Mouse (Mus musculus): ENCODE measurements around the gene Gm12830.

Gene Gm12830

DNA sequence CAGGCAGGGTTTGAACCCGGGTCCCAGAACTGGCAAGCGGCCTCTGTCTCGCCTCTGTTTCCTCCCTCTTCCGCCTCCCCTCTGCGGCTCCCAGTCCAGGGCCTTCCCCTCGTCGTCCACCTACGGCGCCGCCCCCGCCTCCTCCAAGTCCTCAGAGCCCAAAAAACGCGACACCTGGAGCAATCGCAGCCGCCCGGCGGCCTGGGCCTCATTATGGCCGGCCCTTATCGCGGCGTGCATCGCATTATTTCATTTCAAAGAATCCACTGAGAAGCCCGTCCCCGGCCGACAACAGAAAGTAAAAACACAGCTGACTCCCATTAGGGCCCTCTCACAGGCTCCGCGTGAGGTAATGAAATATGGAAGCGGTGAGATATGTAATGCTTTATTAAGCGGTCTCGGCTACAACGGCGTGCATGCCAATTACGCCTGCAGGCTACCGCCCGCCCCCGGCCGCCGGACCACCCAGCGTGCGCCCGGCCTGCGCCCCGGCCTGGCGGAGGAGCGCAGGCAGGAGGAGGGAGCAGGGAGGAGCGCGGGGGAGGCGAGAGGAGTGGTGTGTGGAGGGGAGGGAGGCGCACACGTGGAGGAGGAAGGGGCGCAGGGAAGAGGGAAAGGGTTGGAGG is at the start of gene Gm12830:
Gene Gm12830 (plus strand): TSS at position 156 of the 626 bp plus-strand sequence.
- no peak for DNase-seq (ENCODE audit: low read depth, low spot score)

GRCm38 (mm10) chr4:114773316-114773715 is 48.2 kb upstream of the Gm12830 start:
- DNase-seq (ENCODE audit: low read depth, low spot score): no peak

DNA sequence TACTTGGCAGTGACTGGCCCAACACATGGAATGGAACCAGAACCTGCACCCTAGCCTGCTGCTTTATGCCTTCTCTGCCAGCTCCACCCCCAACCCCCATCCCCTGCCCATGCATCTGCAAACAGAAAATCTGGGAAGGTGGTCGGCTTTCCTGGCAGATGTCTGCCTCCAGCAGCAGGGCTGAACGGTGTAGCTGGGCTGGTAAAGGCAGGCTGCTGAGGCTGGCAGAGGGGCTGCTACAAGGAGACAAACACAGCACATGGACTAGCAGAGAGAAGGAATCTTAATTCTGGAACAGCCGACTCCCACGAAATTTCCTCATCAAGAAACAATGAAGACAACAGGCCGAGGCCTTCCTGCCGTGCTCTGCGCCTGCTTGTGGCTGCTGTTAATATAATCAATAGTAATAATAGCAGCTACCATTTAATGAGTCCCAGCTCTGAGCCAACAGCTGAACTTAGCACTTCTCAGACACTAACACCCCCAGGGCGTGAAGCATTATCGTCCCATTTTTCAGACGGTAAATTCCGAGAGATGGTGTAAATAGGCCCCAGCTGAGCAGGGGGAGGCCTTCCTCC is 43.8 kb upstream of the Gm12830 start:
- DNase-seq (ENCODE audit: low read depth, low spot score): no peak

- no peak for DNase-seq (ENCODE audit: low read depth, low spot score)
Observed at GRCm38 (mm10) chr4:114778716-114779474, 42.6 kb upstream of the Gm12830 start.

GRCm38 (mm10) chr4:114779475-114779757 is 42.1 kb upstream of the Gm12830 start:
- no peak for DNase-seq (ENCODE audit: low read depth, low spot score)

GRCm38 (mm10) chr4:114779758-114780546 is 41.6 kb upstream of the Gm12830 start:
- no peak for DNase-seq (ENCODE audit: low read depth, low spot score)

GRCm38 (mm10) chr4:114782851-114783250 is 38.7 kb upstream of the Gm12830 start:
- no peak for DNase-seq (ENCODE audit: low read depth, low spot score)

DNA sequence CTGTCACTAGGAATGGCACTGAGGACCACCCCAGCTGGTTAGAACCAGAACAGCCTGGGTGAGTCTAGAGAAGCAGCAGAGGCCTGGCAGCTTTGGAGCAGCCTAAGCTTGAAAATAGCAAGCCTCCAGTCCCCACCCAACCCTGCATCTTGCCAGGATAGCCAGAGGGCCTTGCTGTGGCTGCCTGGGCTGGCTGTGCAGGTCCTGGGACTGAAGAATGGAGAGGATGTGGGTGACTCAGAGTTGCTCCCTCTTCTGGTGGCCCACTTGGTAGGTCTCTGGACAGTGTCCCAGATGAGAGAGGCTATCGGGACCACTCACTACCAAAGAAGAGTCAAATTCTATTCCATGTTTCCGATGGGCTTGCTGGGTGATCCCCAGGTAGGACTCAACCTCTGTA is 36.8 kb upstream of the Gm12830 start:
- no peak for DNase-seq (ENCODE audit: low read depth, low spot score)

- DNase-seq (ENCODE audit: low read depth, low spot score): no peak
Observed at GRCm38 (mm10) chr4:114788856-114789255, 32.7 kb upstream of the Gm12830 start.

- DNase-seq (ENCODE audit: low read depth, low spot score): no peak
Observed at GRCm38 (mm10) chr4:114791650-114792049, 29.9 kb upstream of the Gm12830 start.

DNA sequence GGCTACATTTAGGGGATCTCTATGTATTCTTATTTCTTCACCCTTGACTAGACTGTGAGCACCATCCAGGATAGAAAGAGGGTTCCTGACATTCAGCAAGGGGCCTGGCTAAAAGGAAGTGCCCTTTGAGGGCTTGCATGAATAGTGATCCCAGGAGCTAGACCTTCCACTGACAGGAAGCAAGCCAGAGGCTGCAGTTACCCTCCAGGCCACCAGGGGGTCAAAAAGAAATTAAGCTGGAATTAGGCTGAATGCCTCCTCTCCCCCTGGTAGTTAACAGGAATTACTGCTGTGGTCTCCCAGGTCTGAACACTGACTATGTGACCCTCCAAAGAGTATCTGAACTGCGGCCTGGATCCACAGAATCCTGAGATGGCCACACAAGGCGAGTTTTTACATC is 27.7 kb upstream of the Gm12830 start:
- DNase-seq (ENCODE audit: low read depth, low spot score): no peak

- DNase-seq (ENCODE audit: low read depth, low spot score): no peak
Observed at GRCm38 (mm10) chr4:114797254-114797914, 24.1 kb upstream of the Gm12830 start.

- DNase-seq (ENCODE audit: low read depth, low spot score): no peak
Observed at GRCm38 (mm10) chr4:114798041-114798624, 23.4 kb upstream of the Gm12830 start.

- no peak for DNase-seq (ENCODE audit: low read depth, low spot score)
Observed at GRCm38 (mm10) chr4:114804096-114804495, 17.4 kb upstream of the Gm12830 start.

DNA sequence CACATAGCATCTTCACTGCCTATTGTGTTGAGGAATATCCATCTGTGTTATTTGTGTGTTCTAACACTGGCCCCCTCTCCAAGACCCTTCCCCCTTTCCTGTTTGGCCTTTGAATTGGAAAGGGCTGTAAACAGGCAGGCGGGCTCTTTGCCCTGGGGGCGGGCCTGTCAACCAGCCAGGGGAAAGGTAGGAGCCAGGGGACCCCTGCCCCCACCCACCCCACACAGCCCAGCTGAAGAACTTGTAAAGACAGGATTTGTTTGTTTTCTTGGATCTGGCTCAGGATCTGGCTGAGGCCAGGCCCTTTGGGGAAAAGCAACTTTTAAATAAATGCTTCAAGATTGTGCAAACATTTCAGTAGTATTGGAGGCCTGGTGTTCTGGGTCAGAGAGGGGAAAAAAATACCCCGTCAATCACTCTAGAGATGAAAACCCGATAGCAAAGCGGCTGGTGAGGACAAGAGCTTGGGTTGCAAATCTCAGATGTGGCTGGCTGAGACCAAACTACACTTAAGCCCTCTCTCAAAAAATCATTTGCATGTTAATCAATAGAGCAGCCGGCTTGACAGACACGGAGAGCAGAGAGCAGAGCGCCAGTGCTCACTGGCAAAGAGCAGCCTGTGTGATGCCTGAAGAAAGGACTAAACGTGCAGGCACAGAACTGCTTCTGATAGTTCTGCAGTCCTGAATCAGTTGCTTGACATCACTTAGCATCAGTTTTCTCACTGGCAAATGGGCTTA is 2.4 kb upstream of the Gm12830 start:
- no peak for DNase-seq (ENCODE audit: low read depth, low spot score)

DNA sequence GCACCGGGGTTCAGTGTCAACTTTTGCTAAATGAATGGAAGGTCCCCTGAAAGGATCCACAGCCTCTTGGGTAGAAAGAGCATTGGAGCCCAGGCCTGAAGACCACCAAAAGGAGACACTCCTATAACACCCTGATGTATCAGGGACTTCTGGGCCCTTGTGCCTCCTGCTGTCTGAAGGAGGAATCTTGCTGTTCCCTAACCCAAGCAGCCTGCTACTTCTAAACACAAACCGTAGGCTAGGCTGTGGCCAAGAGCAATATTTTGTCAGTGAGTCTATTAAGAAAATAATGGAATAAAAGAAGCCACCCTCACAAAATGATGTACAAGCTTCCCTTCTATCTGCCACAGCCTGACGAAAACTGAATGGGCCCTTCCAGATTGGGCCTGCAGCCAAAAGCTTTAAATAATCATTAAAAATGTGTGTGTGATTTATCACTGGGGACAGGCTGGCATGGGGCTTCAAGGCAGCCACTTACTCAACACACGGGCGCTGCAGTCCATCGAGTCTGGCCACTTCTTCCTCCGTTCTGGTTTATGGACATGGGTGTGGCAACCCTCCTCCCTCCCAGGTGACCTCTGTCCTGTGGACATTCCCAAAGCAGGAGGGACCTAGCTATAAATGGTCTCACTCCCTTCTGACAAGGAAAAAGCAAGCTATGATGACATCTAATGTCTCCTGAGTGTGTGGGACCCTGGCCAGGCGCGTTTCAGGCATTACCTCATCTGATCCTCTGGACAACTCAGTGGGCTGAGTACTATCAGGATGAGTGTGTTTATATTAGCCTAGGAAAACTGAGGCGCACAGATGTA is 13.5 kb downstream of the Gm12830 start:
- no peak for DNase-seq (ENCODE audit: low read depth, low spot score)

DNA sequence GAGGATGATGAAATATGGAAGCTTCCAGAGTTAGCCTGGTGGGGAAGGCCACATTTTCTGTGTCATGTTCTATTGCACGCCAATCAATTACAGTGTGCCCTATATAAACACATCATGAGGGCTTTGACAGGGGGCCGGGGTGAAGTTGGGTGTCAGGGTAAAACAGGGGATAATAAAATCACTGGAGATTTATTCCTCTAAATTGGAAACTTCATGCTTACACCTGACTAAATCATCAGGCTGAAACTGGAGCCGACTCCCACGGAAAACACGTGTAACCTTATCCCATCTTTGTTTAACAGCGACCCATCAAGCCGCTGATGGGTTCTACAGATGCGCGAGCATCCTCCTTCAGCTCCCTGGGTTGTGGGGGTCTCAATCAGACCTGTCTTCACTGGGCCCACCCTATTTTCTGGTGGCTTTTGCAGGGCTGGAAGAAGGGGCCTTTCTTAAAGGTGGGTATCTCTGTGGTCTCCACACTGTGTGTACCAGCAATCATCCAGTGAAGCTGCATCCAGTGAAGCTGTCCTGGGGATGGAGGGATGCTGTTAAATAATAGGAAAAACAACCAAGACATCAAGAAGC is 19.9 kb downstream of the Gm12830 start:
- no peak for DNase-seq (ENCODE audit: low read depth, low spot score)

DNA sequence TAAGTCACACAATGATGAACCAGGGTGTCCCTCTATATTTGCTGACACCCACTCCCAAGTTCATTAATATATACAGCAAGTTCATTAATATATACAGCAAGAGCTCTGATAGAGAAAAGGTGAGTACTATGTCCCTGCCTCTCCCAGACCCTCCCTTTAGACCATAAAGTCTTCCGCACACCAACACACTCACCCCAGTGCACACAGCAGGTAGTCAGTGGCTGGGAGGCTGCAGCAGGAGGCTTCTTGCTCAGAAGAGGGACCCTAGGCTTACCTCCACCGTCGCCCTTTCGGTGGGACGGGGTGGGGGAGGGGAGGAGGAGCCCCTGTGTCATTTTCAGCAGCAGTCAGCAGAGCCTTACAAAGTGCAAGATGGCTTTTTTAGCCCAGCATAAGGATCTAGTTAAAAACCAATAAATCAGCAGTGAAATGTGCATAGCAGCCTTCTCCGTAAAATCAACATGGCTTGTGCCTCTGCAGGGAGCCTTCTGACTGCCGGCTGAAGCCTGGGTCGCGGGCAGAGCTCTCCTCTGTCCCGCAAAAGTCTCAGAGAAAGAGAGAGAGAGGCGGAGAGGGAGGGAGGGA is 20.9 kb downstream of the Gm12830 start:
- DNase-seq (ENCODE audit: low read depth, low spot score): no peak

DNA sequence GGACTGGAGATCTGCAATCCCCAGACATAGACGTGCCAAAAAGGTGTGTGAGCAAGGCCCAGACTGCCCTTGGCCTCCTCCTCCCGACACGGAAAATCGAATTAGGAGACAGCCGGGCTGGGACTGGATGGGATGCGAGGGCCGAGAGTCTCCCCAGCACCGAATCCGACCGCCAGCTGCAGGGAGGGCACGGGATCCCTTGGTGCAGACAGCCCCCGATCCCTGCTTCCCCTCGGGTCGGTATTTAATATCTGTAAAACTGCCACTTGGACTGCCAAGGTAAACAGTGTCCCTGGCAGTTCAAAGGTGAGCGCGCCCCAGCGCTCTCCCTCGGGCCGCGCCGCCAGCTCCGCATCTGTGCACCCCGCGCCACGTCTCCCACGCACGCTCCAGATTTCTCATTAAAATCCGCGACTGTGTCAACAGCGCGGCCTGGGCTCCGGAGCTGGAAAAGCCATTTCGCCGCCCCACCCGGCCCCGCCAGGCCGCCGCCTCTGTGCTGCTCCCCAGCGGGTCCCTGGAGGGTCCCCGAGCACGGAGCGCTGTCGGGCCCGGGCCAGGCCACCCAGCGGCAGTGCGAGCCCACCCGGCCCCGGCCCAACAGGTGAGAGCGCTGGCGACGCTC is 21.7 kb downstream of the Gm12830 start:
- no peak for DNase-seq (ENCODE audit: low read depth, low spot score)

All from WW6 (cell line).